8 mouse cellular contexts compared by ENCODE assay signal in genomic region chr5:139459938-139460337, GRCm38 (mm10). TPM values are rescaled to one million over a fixed set of nuclear protein-coding genes. Genes with fewer than 3 reads are reported as not detected.
DNase-seq lines count a peak whose midpoint lies in the region; ATAC-seq and TF ChIP-seq lines count a peak whose summit lies in the region.

No protein-coding gene starts in this region.

- no peak for DNase-seq in lung, adult 2 months
- no peak for DNase-seq in lung, postnatal 14 days
- no peak for DNase-seq in cerebellum, postnatal 25 days
- DNase-seq in right cerebral cortex, adult 2 months (ENCODE audit: low spot score in 2 of 2) = no peak
- no peak for DNase-seq in natural killer cell, adult 2 months (ENCODE audit: low spot score in 2 of 2)

- H3K4me3 ChIP-seq in lung, adult 2 months (replicated peaks; ENCODE audit: extremely low read depth, low read depth, low read length) = peak overlapping the region; percentile 78
- H3K4me3 ChIP-seq in embryonic facial prominence, embryonic 13.5 days = peak overlapping the region; percentile 67
- H3K4me3 ChIP-seq in intestine, embryonic 15.5 days (replicated peaks) = peak overlapping the region; percentile 73
- peak overlapping the region; percentile 63 for H3K4me3 ChIP-seq in neural tube, embryonic 12.5 days

- H3K27ac ChIP-seq in embryonic facial prominence, embryonic 13.5 days = no peak overlapping the region
- no peak overlapping the region for H3K27ac ChIP-seq in intestine, embryonic 15.5 days
- H3K27ac ChIP-seq in neural tube, embryonic 12.5 days = no peak overlapping the region

- TF ChIP-seq CTCF in lung, adult 2 months (IDR thresholded peaks at IDR 0.05; ENCODE audit: insufficient read depth, low read length) = no peak

- no peak for ATAC-seq in embryonic facial prominence, embryonic 13.5 days (ENCODE audit: insufficient number of reproducible peaks, insufficient read depth, low FRiP score, low TSS enrichment, low read depth)
- peak; percentile 35 for ATAC-seq in intestine, embryonic 15.5 days
- ATAC-seq in neural tube, embryonic 12.5 days (ENCODE audit: low FRiP score, low read depth) = no peak; the same call in none of the 2 replicates

- no peaks in the 10 kb centered on the region for H3K27me3 ChIP-seq in embryonic facial prominence, embryonic 13.5 days
- no peaks in the 10 kb centered on the region for H3K27me3 ChIP-seq in intestine, embryonic 15.5 days (replicated peaks)
- H3K27me3 ChIP-seq in neural tube, embryonic 12.5 days (replicated peaks) = no peaks in the 10 kb centered on the region

- no peak for TF ChIP-seq POLR2A in lung, adult 2 months (IDR thresholded peaks at IDR 0.05; ENCODE audit: borderline replicate concordance, extremely low read depth, low read depth, low read length)

- no peaks in the 10 kb centered on the region for H3K9me3 ChIP-seq in embryonic facial prominence, embryonic 13.5 days
- H3K9me3 ChIP-seq in intestine, embryonic 15.5 days = no peaks in the 10 kb centered on the region
- H3K9me3 ChIP-seq in neural tube, embryonic 12.5 days = no peaks in the 10 kb centered on the region

- no peaks in the 10 kb centered on the region; the same call in 1 of the 2 replicates for H3K4me1 ChIP-seq in lung, adult 2 months (ENCODE audit: control insufficient read depth, insufficient read depth, low read length)
- H3K4me1 ChIP-seq in embryonic facial prominence, embryonic 13.5 days = peaks cover 17% of the 10 kb centered on the region
- H3K4me1 ChIP-seq in intestine, embryonic 15.5 days (replicated peaks) = peaks cover 8% of the 10 kb centered on the region
- H3K4me1 ChIP-seq in neural tube, embryonic 12.5 days = peaks cover 10% of the 10 kb centered on the region

- peaks cover 5% of the 10 kb centered on the region for H3K36me3 ChIP-seq in embryonic facial prominence, embryonic 13.5 days
- no peaks in the 10 kb centered on the region for H3K36me3 ChIP-seq in intestine, embryonic 15.5 days
- peaks cover 8% of the 10 kb centered on the region for H3K36me3 ChIP-seq in neural tube, embryonic 12.5 days

- H3K9ac ChIP-seq in embryonic facial prominence, embryonic 13.5 days = peak overlapping the region; percentile 74
- H3K9ac ChIP-seq in intestine, embryonic 15.5 days = peak overlapping the region; percentile 61
- peak overlapping the region; percentile 56 for H3K9ac ChIP-seq in neural tube, embryonic 12.5 days

- H3K4me2 ChIP-seq in embryonic facial prominence, embryonic 13.5 days = peak overlapping the region; percentile 79
- peak overlapping the region; percentile 78 for H3K4me2 ChIP-seq in intestine, embryonic 15.5 days (replicated peaks)
- peak overlapping the region; percentile 84 for H3K4me2 ChIP-seq in neural tube, embryonic 12.5 days (replicated peaks)

- WGBS in lung, adult 2 months = 3% methylated on average over 10 of the region's 10 CpGs
- 6% methylated on average over 10 of the region's 10 CpGs for WGBS in embryonic facial prominence, embryonic 13.5 days
- 11% methylated on average over 10 of the region's 10 CpGs for WGBS in intestine, embryonic 15.5 days
- 8% methylated on average over 10 of the region's 10 CpGs for WGBS in neural tube, embryonic 12.5 days

RNA-seq across cellular contexts. Expression of gene 3110082I17Rik, which starts 0.4 kb away (rescaled TPM):
- polyA plus RNA-seq in lung, adult 2 months (2012; rRNA removed) = 12.2 and 14.0 TPM in 2 replicates
- 32.6 and 35.6 TPM in 2 replicates for polyA plus RNA-seq in embryonic facial prominence, embryonic 13.5 days (2015; fragmentation: Nextera tagmentation; extraction: Ambion mirVana)
- 31.8 and 38.4 TPM in 2 replicates for polyA plus RNA-seq in intestine, embryonic 15.5 days (2015; fragmentation: Nextera tagmentation; extraction: Ambion mirVana)
- polyA plus RNA-seq in neural tube, embryonic 12.5 days (2016; fragmentation: Nextera tagmentation; extraction: Ambion mirVana) = 23.7 and 24.1 TPM in 2 replicates

RNA-seq across cellular contexts. Expression of gene Zfand2a, which starts 24.4 kb away (rescaled TPM):
- polyA plus RNA-seq in lung, adult 2 months (2012; rRNA removed) = 15.1 and 19.6 TPM in 2 replicates
- 10.5 and 12.2 TPM in 2 replicates for polyA plus RNA-seq in embryonic facial prominence, embryonic 13.5 days (2015; fragmentation: Nextera tagmentation; extraction: Ambion mirVana)
- 6.0 and 7.0 TPM in 2 replicates for polyA plus RNA-seq in intestine, embryonic 15.5 days (2015; fragmentation: Nextera tagmentation; extraction: Ambion mirVana)
- polyA plus RNA-seq in neural tube, embryonic 12.5 days (2016; fragmentation: Nextera tagmentation; extraction: Ambion mirVana) = 10.1 and 15.2 TPM in 2 replicates

RNA-seq across cellular contexts. Expression of gene Gper1, which starts 37.0 kb away (rescaled TPM):
- polyA plus RNA-seq in lung, adult 2 months (2012; rRNA removed) = 2.7 and 3.3 TPM in 2 replicates
- 1.2 and 1.6 TPM in 2 replicates for polyA plus RNA-seq in embryonic facial prominence, embryonic 13.5 days (2015; fragmentation: Nextera tagmentation; extraction: Ambion mirVana)
- 2.1 TPM in 2 replicates for polyA plus RNA-seq in intestine, embryonic 15.5 days (2015; fragmentation: Nextera tagmentation; extraction: Ambion mirVana)
- 7.2 and 7.8 TPM in 2 replicates for polyA plus RNA-seq in neural tube, embryonic 12.5 days (2016; fragmentation: Nextera tagmentation; extraction: Ambion mirVana)

RNA-seq across cellular contexts. Expression of gene C130050O18Rik, which starts 54.9 kb away (rescaled TPM):
- 7.2 and 9.0 TPM in 2 replicates for polyA plus RNA-seq in lung, adult 2 months (2012; rRNA removed)
- polyA plus RNA-seq in embryonic facial prominence, embryonic 13.5 days (2015; fragmentation: Nextera tagmentation; extraction: Ambion mirVana) = 3.1 and 3.5 TPM in 2 replicates
- polyA plus RNA-seq in intestine, embryonic 15.5 days (2015; fragmentation: Nextera tagmentation; extraction: Ambion mirVana) = 0.81 and 0.85 TPM in 2 replicates
- polyA plus RNA-seq in neural tube, embryonic 12.5 days (2016; fragmentation: Nextera tagmentation; extraction: Ambion mirVana) = 0.20 and 0.33 TPM in 2 replicates
